Mouse (Mus musculus): ENCODE data around the gene Ggta1. TPM values are rescaled to one million over a fixed set of nuclear protein-coding genes. Genes with fewer than 3 reads are reported as not detected.

Ggta1 gene
- polyA plus RNA-seq, 1 experiment from 2014 or later, result 7.2 TPM

GRCm38 (mm10) chr2:35430806-35431205 is 32.2 kb downstream of the Ggta1 start:
- Histone ChIP-seq H3K27ac (ENCODE audit: low read depth, low read length) (no peak overlapping the region), H3K4me3 (ENCODE audit: low read depth, low read length) (no peak overlapping the region), H3K9ac (ENCODE audit: low read length) (no peak overlapping the region), H3K9me3 (ENCODE audit: control insufficient read depth, low read length) (no peaks in the 10 kb centered on the region), H3K36me3 (ENCODE audit: control insufficient read depth, insufficient read depth, low read length) (no peaks in the 10 kb centered on the region), H3K4me1 (replicated peaks; ENCODE audit: control insufficient read depth, insufficient read depth, low read length) (no peaks in the 10 kb centered on the region), H3K27me3 (ENCODE audit: control insufficient read depth, insufficient read depth, low read length) (no peaks in the 10 kb centered on the region), H3K4me2 (ENCODE audit: low read depth, low read length, severe bottlenecking) (no peak overlapping the region)
- 79% methylated on average over 8 of the region's 8 CpGs for WGBS
- ATAC-seq (replicated peaks; ENCODE audit: low FRiP score) (no peak), DNase-seq (ENCODE audit: low spot score) (no peak)

GRCm38 (mm10) chr2:35428615-35429300 is 34.3 kb downstream of the Ggta1 start:
- Histone ChIP-seq H3K9me3 (ENCODE audit: control insufficient read depth, low read length) (no peaks in the 10 kb centered on the region), H3K27me3 (ENCODE audit: control insufficient read depth, insufficient read depth, low read length) (no peaks in the 10 kb centered on the region), H3K4me2 (ENCODE audit: low read depth, low read length, severe bottlenecking) (no peak overlapping the region), H3K4me3 (ENCODE audit: low read depth, low read length) (no peak overlapping the region), H3K27ac (ENCODE audit: low read depth, low read length) (no peak overlapping the region), H3K36me3 (ENCODE audit: control insufficient read depth, insufficient read depth, low read length) (no peaks in the 10 kb centered on the region), H3K4me1 (replicated peaks; ENCODE audit: control insufficient read depth, insufficient read depth, low read length) (no peaks in the 10 kb centered on the region), H3K9ac (ENCODE audit: low read length) (no peak overlapping the region)
- ATAC-seq (replicated peaks; ENCODE audit: low FRiP score), result no peak
- no peak for DNase-seq (ENCODE audit: low spot score)
- 85% methylated on average over 4 of the region's 4 CpGs for WGBS

GRCm38 (mm10) chr2:35427559-35427958 is 35.5 kb downstream of the Ggta1 start:
- DNase-seq (ENCODE audit: low spot score), result no peak
- ATAC-seq (replicated peaks; ENCODE audit: low FRiP score), result no peak
- Histone ChIP-seq H3K9me3 (ENCODE audit: control insufficient read depth, low read length) (no peaks in the 10 kb centered on the region), H3K36me3 (ENCODE audit: control insufficient read depth, insufficient read depth, low read length) (no peaks in the 10 kb centered on the region), H3K4me3 (ENCODE audit: low read depth, low read length) (no peak overlapping the region), H3K4me2 (ENCODE audit: low read depth, low read length, severe bottlenecking) (no peak overlapping the region), H3K9ac (ENCODE audit: low read length) (no peak overlapping the region), H3K4me1 (replicated peaks; ENCODE audit: control insufficient read depth, insufficient read depth, low read length) (no peaks in the 10 kb centered on the region), H3K27ac (ENCODE audit: low read depth, low read length) (no peak overlapping the region), H3K27me3 (ENCODE audit: control insufficient read depth, insufficient read depth, low read length) (no peaks in the 10 kb centered on the region)
- 45% methylated on average over 2 of the region's 2 CpGs for WGBS

GRCm38 (mm10) chr2:35423711-35424339 is 39.2 kb downstream of the Ggta1 start:
- H3K4me3 ChIP-seq (ENCODE audit: low read depth, low read length), result no peak overlapping the region
- H3K4me2 ChIP-seq (ENCODE audit: low read depth, low read length, severe bottlenecking), result no peak overlapping the region
- H3K27me3 ChIP-seq (ENCODE audit: control insufficient read depth, insufficient read depth, low read length), result no peaks in the 10 kb centered on the region
- H3K9ac ChIP-seq (ENCODE audit: low read length), result no peak overlapping the region
- peaks cover 2% of the 10 kb centered on the region; the same call in 1 of the 2 replicates for H3K9me3 ChIP-seq (ENCODE audit: control insufficient read depth, low read length)
- no peak for DNase-seq (ENCODE audit: low spot score)
- no peak for ATAC-seq (replicated peaks; ENCODE audit: low FRiP score)
- no peaks in the 10 kb centered on the region for H3K4me1 ChIP-seq (replicated peaks; ENCODE audit: control insufficient read depth, insufficient read depth, low read length)
- 89% methylated on average over 1 of the region's 1 CpGs for WGBS
- H3K27ac ChIP-seq (ENCODE audit: low read depth, low read length), result no peak overlapping the region
- H3K36me3 ChIP-seq (ENCODE audit: control insufficient read depth, insufficient read depth, low read length), result no peaks in the 10 kb centered on the region; the same call in 1 of the 2 replicates

GRCm38 (mm10) chr2:35422384-35422783 is 40.6 kb downstream of the Ggta1 start:
- Histone ChIP-seq H3K4me1 (replicated peaks; ENCODE audit: control insufficient read depth, insufficient read depth, low read length) (no peaks in the 10 kb centered on the region), H3K27ac (ENCODE audit: low read depth, low read length) (no peak overlapping the region), H3K27me3 (ENCODE audit: control insufficient read depth, insufficient read depth, low read length) (no peaks in the 10 kb centered on the region), H3K9me3 (ENCODE audit: control insufficient read depth, low read length) (peaks cover 2% of the 10 kb centered on the region; the same call in 1 of the 2 replicates), H3K36me3 (ENCODE audit: control insufficient read depth, insufficient read depth, low read length) (no peaks in the 10 kb centered on the region; the same call in 1 of the 2 replicates), H3K4me3 (ENCODE audit: low read depth, low read length) (no peak overlapping the region), H3K4me2 (ENCODE audit: low read depth, low read length, severe bottlenecking) (no peak overlapping the region), H3K9ac (ENCODE audit: low read length) (no peak overlapping the region)
- 85% methylated on average over 3 of the region's 3 CpGs for whole genome bisulfite sequencing
- ATAC-seq (replicated peaks; ENCODE audit: low FRiP score), result no peak
- no peak for DNase-seq (ENCODE audit: low spot score)

GRCm38 (mm10) chr2:35420681-35421080 is 42.4 kb downstream of the Ggta1 start:
- no peaks in the 10 kb centered on the region for H3K4me1 ChIP-seq (replicated peaks; ENCODE audit: control insufficient read depth, insufficient read depth, low read length)
- 80% methylated on average over 1 of the region's 1 CpGs for WGBS
- no peak overlapping the region for H3K9ac ChIP-seq (ENCODE audit: low read length)
- no peaks in the 10 kb centered on the region; the same call in 1 of the 2 replicates for H3K36me3 ChIP-seq (ENCODE audit: control insufficient read depth, insufficient read depth, low read length)
- ATAC-seq (replicated peaks; ENCODE audit: low FRiP score), result no peak
- H3K4me2 ChIP-seq (ENCODE audit: low read depth, low read length, severe bottlenecking), result no peak overlapping the region
- H3K9me3 ChIP-seq (ENCODE audit: control insufficient read depth, low read length), result peaks cover 2% of the 10 kb centered on the region; the same call in 1 of the 2 replicates
- no peaks in the 10 kb centered on the region for H3K27me3 ChIP-seq (ENCODE audit: control insufficient read depth, insufficient read depth, low read length)
- no peak overlapping the region for H3K27ac ChIP-seq (ENCODE audit: low read depth, low read length)
- DNase-seq (ENCODE audit: low spot score), result no peak
- H3K4me3 ChIP-seq (ENCODE audit: low read depth, low read length), result no peak overlapping the region

- WGBS, result 84% methylated on average over 2 of the region's 2 CpGs
- Histone ChIP-seq H3K4me2 (ENCODE audit: low read depth, low read length, severe bottlenecking) (no peak overlapping the region), H3K36me3 (ENCODE audit: control insufficient read depth, insufficient read depth, low read length) (no peaks in the 10 kb centered on the region; the same call in 1 of the 2 replicates), H3K27ac (ENCODE audit: low read depth, low read length) (no peak overlapping the region), H3K27me3 (ENCODE audit: control insufficient read depth, insufficient read depth, low read length) (no peaks in the 10 kb centered on the region), H3K9me3 (ENCODE audit: control insufficient read depth, low read length) (peaks cover 2% of the 10 kb centered on the region; the same call in 1 of the 2 replicates), H3K4me1 (replicated peaks; ENCODE audit: control insufficient read depth, insufficient read depth, low read length) (no peaks in the 10 kb centered on the region), H3K4me3 (ENCODE audit: low read depth, low read length) (no peak overlapping the region), H3K9ac (ENCODE audit: low read length) (no peak overlapping the region)
- DNase-seq (ENCODE audit: low spot score) (no peak), ATAC-seq (replicated peaks; ENCODE audit: low FRiP score) (no peak)
These were observed 43.4 kb downstream of the Ggta1 start for GRCm38 (mm10) chr2:35419671-35420070.

GRCm38 (mm10) chr2:35419243-35419642 is 43.8 kb downstream of the Ggta1 start:
- 92% methylated on average over 4 of the region's 4 CpGs for WGBS
- Histone ChIP-seq H3K36me3 (ENCODE audit: control insufficient read depth, insufficient read depth, low read length) (no peaks in the 10 kb centered on the region; the same call in 1 of the 2 replicates), H3K27ac (ENCODE audit: low read depth, low read length) (no peak overlapping the region), H3K4me3 (ENCODE audit: low read depth, low read length) (no peak overlapping the region), H3K27me3 (ENCODE audit: control insufficient read depth, insufficient read depth, low read length) (no peaks in the 10 kb centered on the region), H3K4me1 (replicated peaks; ENCODE audit: control insufficient read depth, insufficient read depth, low read length) (no peaks in the 10 kb centered on the region), H3K9me3 (ENCODE audit: control insufficient read depth, low read length) (peaks cover 2% of the 10 kb centered on the region; the same call in 1 of the 2 replicates), H3K9ac (ENCODE audit: low read length) (no peak overlapping the region), H3K4me2 (ENCODE audit: low read depth, low read length, severe bottlenecking) (no peak overlapping the region)
- ATAC-seq (replicated peaks; ENCODE audit: low FRiP score), result no peak
- no peak for DNase-seq (ENCODE audit: low spot score)
